Mouse (Mus musculus): ENCODE data around the gene Usp6nl. TPM values are rescaled to one million over a fixed set of nuclear protein-coding genes. Genes with fewer than 3 reads are reported as not detected.

Gene Usp6nl
- polyA plus RNA-seq, 1 experiment from 2014 or later = 9.5 TPM

DNA sequence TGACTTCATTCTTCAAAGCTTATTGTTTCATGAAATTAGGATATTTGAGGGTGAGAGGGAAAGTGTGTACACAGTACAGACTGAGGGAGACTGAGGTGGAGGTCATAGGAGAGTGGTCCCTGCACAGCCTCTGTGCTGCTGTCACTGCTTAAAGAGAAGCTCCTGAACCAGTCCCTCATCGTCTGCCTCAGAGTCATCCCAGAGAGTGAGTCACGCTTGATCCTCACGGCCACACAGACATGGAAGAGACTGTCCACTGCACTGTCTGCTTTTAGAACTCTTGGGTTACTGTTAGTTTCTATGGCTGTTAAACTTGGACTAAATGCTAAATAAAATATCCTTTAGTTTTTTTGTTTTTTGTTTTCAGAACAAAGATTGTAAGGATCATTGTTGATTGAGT lies 3.2 kb downstream of the Usp6nl start:
- Histone ChIP-seq H3K36me3 (ENCODE audit: control insufficient read depth, insufficient read depth, low read length) (no peaks in the 10 kb centered on the region), H3K9ac (ENCODE audit: low read length) (no peak overlapping the region), H3K27ac (ENCODE audit: low read length) (no peak overlapping the region), H3K4me3 (ENCODE audit: low read length) (no peak overlapping the region), H3K4me2 (ENCODE audit: low read depth, low read length) (no peak overlapping the region), H3K9me3 (ENCODE audit: control insufficient read depth, low read length) (no peaks in the 10 kb centered on the region), H3K27me3 (ENCODE audit: control insufficient read depth, insufficient read depth, low read depth, low read length) (no peaks in the 10 kb centered on the region), H3K4me1 (replicated peaks; ENCODE audit: control insufficient read depth, insufficient read depth, low read length) (peaks cover 5% of the 10 kb centered on the region)
- ATAC-seq (ENCODE audit: low read depth) = no peak
- 67% methylated on average over 3 of the region's 3 CpGs for WGBS

DNA sequence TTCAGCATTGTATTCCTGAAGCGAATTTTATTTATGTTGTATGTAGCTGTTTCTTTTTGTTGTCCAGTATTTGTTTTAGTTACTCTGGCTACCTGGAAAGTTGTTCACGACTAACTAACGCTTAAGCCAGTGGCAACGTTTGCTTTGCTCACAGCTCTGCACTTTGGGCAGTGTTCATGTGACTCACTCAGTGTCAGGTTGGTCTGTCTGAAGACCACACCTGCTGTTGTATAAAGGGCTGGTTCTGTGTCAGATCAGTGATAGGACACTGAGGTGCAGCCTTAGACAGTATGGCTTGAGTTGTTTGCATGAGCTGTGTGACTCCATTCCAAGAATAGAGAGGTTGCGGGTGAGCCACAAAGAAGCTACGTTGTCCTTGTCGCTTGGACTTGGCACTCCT lies 6.5 kb downstream of the Usp6nl start:
- no peak for ATAC-seq (ENCODE audit: low read depth)
- 77% methylated on average over 7 of the region's 7 CpGs for WGBS
- Histone ChIP-seq H3K9me3 (ENCODE audit: control insufficient read depth, low read length) (no peaks in the 10 kb centered on the region), H3K36me3 (ENCODE audit: control insufficient read depth, insufficient read depth, low read length) (no peaks in the 10 kb centered on the region), H3K4me1 (replicated peaks; ENCODE audit: control insufficient read depth, insufficient read depth, low read length) (peaks cover 13% of the 10 kb centered on the region), H3K4me2 (ENCODE audit: low read depth, low read length) (no peak overlapping the region), H3K9ac (ENCODE audit: low read length) (no peak overlapping the region), H3K4me3 (ENCODE audit: low read length) (no peak overlapping the region), H3K27ac (ENCODE audit: low read length) (no peak overlapping the region), H3K27me3 (ENCODE audit: control insufficient read depth, insufficient read depth, low read depth, low read length) (no peaks in the 10 kb centered on the region)

DNA sequence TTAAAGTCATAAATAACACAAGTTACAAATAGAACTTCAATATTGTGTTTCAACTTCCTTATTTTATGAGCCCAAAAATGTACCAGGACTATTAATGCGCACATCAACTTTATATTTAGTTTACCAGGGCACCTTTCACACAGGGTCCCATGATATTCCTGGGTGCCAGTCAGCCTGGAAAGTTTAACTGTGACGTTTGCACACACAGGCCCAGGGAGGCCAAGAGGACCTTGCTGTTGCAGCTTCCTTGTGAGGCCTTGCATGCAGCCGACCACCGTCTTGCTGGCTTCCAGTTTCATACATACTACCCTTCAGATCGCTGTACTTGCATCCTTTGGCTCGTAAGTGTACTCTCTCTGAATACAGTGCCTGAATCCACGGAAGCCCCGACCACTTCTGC lies 8.3 kb downstream of the Usp6nl start:
- Histone ChIP-seq H3K9me3 (ENCODE audit: control insufficient read depth, low read length) (no peaks in the 10 kb centered on the region), H3K4me1 (replicated peaks; ENCODE audit: control insufficient read depth, insufficient read depth, low read length) (peaks cover 15% of the 10 kb centered on the region), H3K27me3 (ENCODE audit: control insufficient read depth, insufficient read depth, low read depth, low read length) (no peaks in the 10 kb centered on the region), H3K36me3 (ENCODE audit: control insufficient read depth, insufficient read depth, low read length) (no peaks in the 10 kb centered on the region), H3K27ac (ENCODE audit: low read length) (no peak overlapping the region), H3K4me3 (ENCODE audit: low read length) (no peak overlapping the region), H3K4me2 (ENCODE audit: low read depth, low read length) (no peak overlapping the region), H3K9ac (ENCODE audit: low read length) (no peak overlapping the region)
- 72% methylated on average over 8 of the region's 8 CpGs for whole genome bisulfite sequencing
- ATAC-seq (ENCODE audit: low read depth) = no peak

DNA sequence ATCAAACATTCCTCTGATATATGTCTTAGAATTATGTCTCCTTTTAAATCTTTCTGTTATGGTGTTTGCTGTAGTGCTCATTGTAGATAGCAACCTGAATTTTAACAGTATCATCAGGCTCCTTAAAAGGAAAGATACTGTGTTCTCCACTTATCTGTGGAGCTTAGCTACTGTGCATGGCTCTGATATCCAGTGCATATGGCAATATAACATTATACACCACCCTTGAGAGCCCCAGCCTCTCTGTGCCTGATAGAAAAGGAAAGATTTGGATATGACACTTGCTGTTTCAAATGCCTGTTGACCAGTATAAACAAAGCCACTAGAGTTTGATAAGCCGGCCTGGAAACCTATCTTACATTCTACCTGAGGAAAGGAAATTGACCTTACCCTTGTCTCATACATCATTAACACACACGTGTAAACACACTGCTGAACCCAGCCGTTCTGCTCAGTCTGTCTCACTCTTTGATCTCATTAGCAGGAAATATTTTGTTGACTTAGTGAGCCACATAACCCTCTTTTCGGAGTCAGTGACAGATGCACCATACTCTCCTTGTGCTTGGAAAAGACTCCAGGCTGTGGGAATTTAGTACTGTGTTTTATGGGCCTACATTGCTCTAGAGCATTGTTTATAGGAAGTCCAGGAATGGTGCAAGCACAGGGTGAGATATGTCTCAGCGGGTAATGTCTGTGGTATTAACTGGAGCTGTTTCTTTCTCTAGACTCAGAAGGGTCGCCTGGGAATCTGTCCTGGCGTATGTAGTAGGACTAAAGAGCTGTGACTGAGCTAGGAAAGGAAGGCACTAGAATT lies 9.1 kb downstream of the Usp6nl start:
- 25% methylated on average over 7 of the region's 7 CpGs for WGBS
- H3K36me3 ChIP-seq (ENCODE audit: control insufficient read depth, insufficient read depth, low read length) = no peaks in the 10 kb centered on the region
- no peak overlapping the region for H3K4me3 ChIP-seq (ENCODE audit: low read length)
- no peak overlapping the region for H3K4me2 ChIP-seq (ENCODE audit: low read depth, low read length)
- ATAC-seq (ENCODE audit: low read depth) = no peak
- H3K27me3 ChIP-seq (ENCODE audit: control insufficient read depth, insufficient read depth, low read depth, low read length) = no peaks in the 10 kb centered on the region
- H3K9me3 ChIP-seq (ENCODE audit: control insufficient read depth, low read length) = no peaks in the 10 kb centered on the region
- H3K4me1 ChIP-seq (replicated peaks; ENCODE audit: control insufficient read depth, insufficient read depth, low read length) = peaks cover 15% of the 10 kb centered on the region
- no peak overlapping the region for H3K27ac ChIP-seq (ENCODE audit: low read length)
- H3K9ac ChIP-seq (ENCODE audit: low read length) = no peak overlapping the region; the same call in 1 of the 2 replicates

DNA sequence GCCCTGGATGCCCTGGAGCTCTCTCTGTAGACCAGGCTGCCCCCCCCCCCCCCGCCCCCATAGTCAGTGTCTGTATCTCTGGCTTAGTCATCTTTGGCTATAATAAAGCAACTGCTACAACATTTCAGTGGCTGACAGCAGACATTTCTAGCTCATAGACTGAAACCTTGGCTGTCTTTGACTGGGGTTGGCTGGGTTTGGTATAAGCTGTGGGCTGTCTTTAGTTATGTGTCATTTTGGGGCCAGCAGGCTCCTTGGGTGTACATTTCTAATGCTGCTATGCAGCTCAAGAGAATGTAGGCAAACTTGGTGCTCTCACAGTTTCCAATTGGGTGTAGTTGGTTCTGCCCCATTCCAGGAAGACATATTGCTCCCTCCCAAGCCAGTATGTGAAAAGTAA lies 11.1 kb downstream of the Usp6nl start:
- H3K9me3 ChIP-seq (ENCODE audit: control insufficient read depth, low read length) = no peaks in the 10 kb centered on the region
- WGBS = 70% methylated on average over 1 of the region's 1 CpGs
- peaks cover 22% of the 10 kb centered on the region for H3K4me1 ChIP-seq (replicated peaks; ENCODE audit: control insufficient read depth, insufficient read depth, low read length)
- H3K9ac ChIP-seq (ENCODE audit: low read length) = no peak overlapping the region
- H3K27ac ChIP-seq (ENCODE audit: low read length) = no peak overlapping the region
- ATAC-seq (ENCODE audit: low read depth) = no peak
- no peak overlapping the region for H3K4me2 ChIP-seq (ENCODE audit: low read depth, low read length)
- no peaks in the 10 kb centered on the region for H3K27me3 ChIP-seq (ENCODE audit: control insufficient read depth, insufficient read depth, low read depth, low read length)
- H3K36me3 ChIP-seq (ENCODE audit: control insufficient read depth, insufficient read depth, low read length) = no peaks in the 10 kb centered on the region
- H3K4me3 ChIP-seq (ENCODE audit: low read length) = no peak overlapping the region

DNA sequence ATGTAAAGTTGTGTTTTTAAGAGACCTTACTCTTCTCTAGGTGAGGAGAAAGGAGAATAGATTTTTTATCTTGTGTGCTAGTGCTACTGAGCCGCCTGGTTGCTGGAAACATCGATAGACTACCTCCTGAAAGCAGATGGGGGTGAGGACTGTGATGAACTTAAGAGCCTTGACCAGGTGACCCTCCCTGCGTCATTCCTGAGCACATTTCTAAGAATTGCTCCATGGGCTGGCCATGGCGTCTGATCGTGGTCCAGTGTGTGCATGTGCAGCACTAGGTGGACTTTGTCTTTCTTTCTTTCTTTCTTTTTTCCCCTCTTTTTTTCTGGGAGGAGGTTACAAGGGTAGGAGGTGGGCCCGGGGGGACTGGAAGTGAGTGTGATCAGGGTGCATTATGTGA lies 11.5 kb downstream of the Usp6nl start:
- no peak for ATAC-seq (ENCODE audit: low read depth)
- peaks cover 22% of the 10 kb centered on the region for H3K4me1 ChIP-seq (replicated peaks; ENCODE audit: control insufficient read depth, insufficient read depth, low read length)
- 85% methylated on average over 6 of the region's 6 CpGs for WGBS

DNA sequence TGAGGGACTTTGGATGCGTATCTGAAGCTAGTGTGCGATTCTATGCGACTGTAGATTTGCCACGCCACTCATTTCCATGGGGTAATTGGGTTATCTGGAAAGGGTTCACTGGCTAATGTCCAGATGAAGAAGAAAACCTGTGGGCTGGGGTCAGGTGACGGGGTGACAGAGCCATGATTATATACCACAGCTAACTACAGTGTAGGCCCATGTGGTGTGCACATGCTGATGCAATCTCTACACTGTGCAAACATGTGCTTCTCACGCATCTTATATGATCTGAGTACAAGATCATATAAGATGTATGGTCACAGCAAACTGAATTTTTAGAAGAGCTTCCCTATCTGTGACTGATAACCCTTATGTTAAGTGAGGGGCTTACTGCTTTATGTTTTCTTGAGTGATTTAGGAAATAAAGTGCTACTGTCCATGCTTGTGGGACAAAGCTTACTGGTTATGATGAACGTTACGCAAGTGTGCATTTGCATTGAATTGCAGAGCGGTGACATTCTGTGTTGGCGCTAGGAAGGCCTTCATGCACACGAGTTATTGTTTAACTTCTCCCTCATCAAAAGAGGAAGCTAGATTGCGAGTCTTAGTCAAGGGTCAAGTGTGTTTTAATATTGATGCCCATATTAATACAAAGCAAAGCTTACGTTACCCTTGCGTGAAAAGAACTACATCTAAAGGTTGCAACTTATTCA lies 12.7 kb downstream of the Usp6nl start:
- no peaks in the 10 kb centered on the region for H3K36me3 ChIP-seq (ENCODE audit: control insufficient read depth, insufficient read depth, low read length)
- H3K9ac ChIP-seq (ENCODE audit: low read length) = no peak overlapping the region
- H3K27me3 ChIP-seq (ENCODE audit: control insufficient read depth, insufficient read depth, low read depth, low read length) = no peaks in the 10 kb centered on the region
- no peak overlapping the region for H3K4me2 ChIP-seq (ENCODE audit: low read depth, low read length)
- peaks cover 22% of the 10 kb centered on the region for H3K4me1 ChIP-seq (replicated peaks; ENCODE audit: control insufficient read depth, insufficient read depth, low read length)
- no peak overlapping the region for H3K4me3 ChIP-seq (ENCODE audit: low read length)
- 66% methylated on average over 14 of the region's 14 CpGs for WGBS
- ATAC-seq (ENCODE audit: low read depth) = no peak
- no peaks in the 10 kb centered on the region for H3K9me3 ChIP-seq (ENCODE audit: control insufficient read depth, low read length)
- no peak overlapping the region for H3K27ac ChIP-seq (ENCODE audit: low read length)

More for the DNA sequence above, 11.5 kb downstream of the Usp6nl start:
- Histone ChIP-seq H3K4me2 (ENCODE audit: low read depth, low read length) (no peak overlapping the region), H3K4me3 (ENCODE audit: low read length) (no peak overlapping the region), H3K27me3 (ENCODE audit: control insufficient read depth, insufficient read depth, low read depth, low read length) (no peaks in the 10 kb centered on the region), H3K36me3 (ENCODE audit: control insufficient read depth, insufficient read depth, low read length) (no peaks in the 10 kb centered on the region), H3K9ac (ENCODE audit: low read length) (no peak overlapping the region), H3K27ac (ENCODE audit: low read length) (no peak overlapping the region), H3K9me3 (ENCODE audit: control insufficient read depth, low read length) (no peaks in the 10 kb centered on the region)

DNA sequence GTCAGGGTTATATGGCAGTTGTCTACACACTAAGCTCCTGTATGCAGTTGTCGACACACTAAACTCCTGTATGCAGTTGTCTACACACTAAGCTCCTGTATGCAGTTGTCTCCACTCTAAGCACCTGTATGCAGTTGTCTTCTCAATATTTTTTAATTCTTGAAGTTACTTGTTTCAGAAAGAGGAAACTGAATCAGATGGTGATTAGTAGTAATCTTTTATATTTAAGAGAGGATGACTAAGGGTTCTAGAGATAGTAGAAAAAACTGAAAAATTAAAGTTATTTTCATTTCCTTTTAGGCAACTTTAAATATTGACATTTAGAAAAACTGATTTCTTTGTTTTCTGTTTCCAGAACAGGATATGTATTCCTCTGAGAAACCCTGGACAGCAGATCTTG lies 13.5 kb downstream of the Usp6nl start:
- ATAC-seq (ENCODE audit: low read depth) = no peak
- H3K27me3 ChIP-seq (ENCODE audit: control insufficient read depth, insufficient read depth, low read depth, low read length) = no peaks in the 10 kb centered on the region

DNA sequence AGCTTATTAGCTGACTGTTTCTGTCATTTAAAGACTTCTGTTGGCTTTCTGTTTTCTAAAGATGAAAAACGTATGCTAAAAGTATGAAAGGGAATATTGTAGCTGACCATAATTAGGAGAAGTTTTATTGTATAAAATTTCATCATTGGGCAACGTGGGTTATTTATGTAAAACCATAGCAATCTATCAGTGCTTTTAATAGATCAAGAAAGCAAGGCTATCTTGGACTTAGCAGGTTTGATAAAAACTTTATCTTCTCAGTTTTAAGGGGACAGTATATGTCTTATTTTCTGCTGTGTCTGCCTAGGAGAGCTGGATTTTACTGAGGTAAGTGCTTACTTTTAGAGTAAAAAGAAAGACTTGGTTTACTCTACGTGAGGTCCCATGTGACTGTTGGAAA lies 14.2 kb downstream of the Usp6nl start:
- no peak for ATAC-seq (ENCODE audit: low read depth)
- Histone ChIP-seq H3K27me3 (ENCODE audit: control insufficient read depth, insufficient read depth, low read depth, low read length) (no peaks in the 10 kb centered on the region), H3K27ac (ENCODE audit: low read length) (no peak overlapping the region), H3K36me3 (ENCODE audit: control insufficient read depth, insufficient read depth, low read length) (no peaks in the 10 kb centered on the region), H3K4me2 (ENCODE audit: low read depth, low read length) (no peak overlapping the region), H3K4me3 (ENCODE audit: low read length) (no peak overlapping the region), H3K9ac (ENCODE audit: low read length) (no peak overlapping the region), H3K4me1 (replicated peaks; ENCODE audit: control insufficient read depth, insufficient read depth, low read length) (peaks cover 16% of the 10 kb centered on the region), H3K9me3 (ENCODE audit: control insufficient read depth, low read length) (no peaks in the 10 kb centered on the region)
- 86% methylated on average over 3 of the region's 3 CpGs for WGBS

More for the DNA sequence above, 13.5 kb downstream of the Usp6nl start:
- Histone ChIP-seq H3K27ac (ENCODE audit: low read length) (no peak overlapping the region), H3K36me3 (ENCODE audit: control insufficient read depth, insufficient read depth, low read length) (no peaks in the 10 kb centered on the region), H3K4me3 (ENCODE audit: low read length) (no peak overlapping the region), H3K4me2 (ENCODE audit: low read depth, low read length) (no peak overlapping the region), H3K9ac (ENCODE audit: low read length) (no peak overlapping the region), H3K4me1 (replicated peaks; ENCODE audit: control insufficient read depth, insufficient read depth, low read length) (peaks cover 20% of the 10 kb centered on the region), H3K9me3 (ENCODE audit: control insufficient read depth, low read length) (no peaks in the 10 kb centered on the region)
- 91% methylated on average over 1 of the region's 1 CpGs for WGBS

Measured in lung, embryonic 16.5 days (tissue).